Mouse (Mus musculus) cerebellum, postnatal 10 days (tissue): ENCODE results near the gene Hlcs.

Experiments used
- DNase-seq, 2 experiments: peaks; one replicate each; pipeline ENCODE4 v3.0.0; 2021; ENCODE audit warnings: mixed read lengths in 2 of 2

Gene Hlcs

GRCm38 (mm10) chr16:94201387-94201786, 112.0 kb downstream of the Hlcs start:
- DNase-seq: no peak

DNA sequence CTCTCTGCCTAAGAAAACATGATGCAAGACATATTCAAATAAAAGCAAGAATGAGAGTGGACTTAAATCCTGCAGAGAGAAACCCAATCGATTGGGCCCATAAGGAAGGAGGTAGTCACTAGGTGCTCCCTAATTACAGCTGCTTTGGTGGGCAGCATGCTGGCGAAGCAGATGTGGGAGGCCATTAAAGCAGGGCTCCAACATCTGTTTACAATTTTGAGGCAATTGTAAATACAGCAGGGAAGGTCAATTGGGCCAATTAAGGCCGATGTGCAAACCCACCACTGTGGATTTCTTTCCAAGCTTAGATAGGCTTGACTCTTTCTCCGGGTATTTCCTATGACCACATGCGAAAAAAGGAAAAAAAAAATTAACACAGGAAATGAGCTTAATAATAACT, 117.5 kb downstream of the Hlcs start:
- no peak for DNase-seq

DNA sequence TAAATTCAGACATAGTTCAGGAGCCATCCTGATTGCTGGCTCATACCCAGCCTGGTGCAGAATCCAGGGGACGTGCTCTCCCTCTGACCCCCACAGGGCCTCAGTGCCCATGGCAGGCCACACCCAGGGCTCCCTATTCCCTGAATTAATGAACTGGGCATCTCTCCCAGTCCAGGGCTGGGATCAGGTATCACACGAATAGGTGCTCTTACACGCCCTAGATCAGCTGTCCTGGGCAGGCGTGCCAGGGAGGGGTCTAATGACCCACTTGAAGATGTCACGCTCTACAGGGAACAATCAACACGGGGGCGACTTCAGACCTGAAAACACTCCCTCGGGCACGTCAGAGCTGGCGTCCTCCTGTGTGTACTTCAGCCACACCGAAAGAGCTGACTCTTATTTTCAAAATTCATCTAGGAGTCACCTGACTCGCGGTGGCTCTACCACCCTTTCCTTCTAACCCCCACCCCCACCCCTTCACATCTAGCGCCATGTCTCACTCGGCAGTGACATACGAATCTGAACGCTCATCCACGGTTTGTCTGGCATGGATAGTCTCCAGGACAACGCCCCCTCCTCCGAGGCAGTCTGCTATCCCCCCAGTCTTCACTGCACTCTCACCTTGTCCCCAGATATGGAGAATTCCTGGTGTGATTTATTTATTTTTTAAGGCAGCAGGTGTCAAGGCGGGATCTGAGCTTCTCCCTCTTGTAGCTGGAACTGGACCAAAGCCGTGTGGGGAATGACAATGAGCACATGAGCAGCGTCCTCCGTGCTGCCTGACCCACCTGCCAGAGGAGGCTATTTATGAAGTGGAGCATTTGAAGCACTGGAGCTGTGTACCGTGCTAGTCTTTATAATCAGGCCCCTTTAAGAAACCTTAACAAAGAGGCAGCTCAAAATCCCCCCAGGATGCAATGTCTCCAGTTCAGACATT, 121.7 kb downstream of the Hlcs start:
- DNase-seq: peak; percentile 49 to 59

DNA sequence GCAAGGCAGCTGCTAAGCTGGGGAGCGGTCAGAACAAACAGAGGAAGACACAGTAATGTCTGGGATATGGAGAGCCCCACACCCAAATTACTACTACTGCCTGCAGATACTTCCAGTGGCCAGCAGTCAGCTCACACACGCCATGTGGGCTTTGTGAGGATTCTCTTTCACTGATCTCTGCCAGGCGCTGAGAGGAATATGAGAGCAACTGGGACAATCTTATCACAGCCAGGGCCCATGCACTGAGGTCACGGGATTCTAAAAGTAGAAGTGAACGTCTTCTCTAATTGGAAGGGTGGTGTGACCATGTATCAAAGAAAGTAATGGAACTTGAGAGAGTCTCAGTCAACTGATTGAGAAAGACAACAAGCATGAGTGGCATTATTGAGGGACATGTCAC, 123.1 kb downstream of the Hlcs start:
- DNase-seq: no peak

GRCm38 (mm10) chr16:94186526-94186925, 126.8 kb downstream of the Hlcs start:
- no peak for DNase-seq

DNA sequence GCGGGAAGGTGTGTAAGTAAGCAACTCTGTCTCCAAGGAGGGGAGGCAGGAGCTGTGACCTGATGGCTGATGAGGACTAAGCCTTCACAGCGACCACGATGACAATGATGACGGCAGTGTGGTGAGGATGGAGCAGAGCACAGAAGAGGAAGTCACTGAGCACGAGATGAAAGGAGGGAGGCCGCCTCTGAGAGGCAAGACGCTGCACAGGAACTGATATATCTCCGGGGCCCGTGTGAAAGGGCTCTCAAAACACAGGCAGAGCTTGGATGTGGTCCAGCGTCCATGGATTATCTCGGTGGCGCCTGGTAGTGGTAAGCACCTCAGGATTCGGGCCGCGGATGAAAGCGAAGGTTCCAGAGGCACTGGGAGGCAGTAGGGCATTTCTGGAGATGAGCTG, 127.9 kb downstream of the Hlcs start:
- no peak for DNase-seq

- DNase-seq: no peak
Measured at GRCm38 (mm10) chr16:94180122-94180870, 133.1 kb downstream of the Hlcs start.

DNA sequence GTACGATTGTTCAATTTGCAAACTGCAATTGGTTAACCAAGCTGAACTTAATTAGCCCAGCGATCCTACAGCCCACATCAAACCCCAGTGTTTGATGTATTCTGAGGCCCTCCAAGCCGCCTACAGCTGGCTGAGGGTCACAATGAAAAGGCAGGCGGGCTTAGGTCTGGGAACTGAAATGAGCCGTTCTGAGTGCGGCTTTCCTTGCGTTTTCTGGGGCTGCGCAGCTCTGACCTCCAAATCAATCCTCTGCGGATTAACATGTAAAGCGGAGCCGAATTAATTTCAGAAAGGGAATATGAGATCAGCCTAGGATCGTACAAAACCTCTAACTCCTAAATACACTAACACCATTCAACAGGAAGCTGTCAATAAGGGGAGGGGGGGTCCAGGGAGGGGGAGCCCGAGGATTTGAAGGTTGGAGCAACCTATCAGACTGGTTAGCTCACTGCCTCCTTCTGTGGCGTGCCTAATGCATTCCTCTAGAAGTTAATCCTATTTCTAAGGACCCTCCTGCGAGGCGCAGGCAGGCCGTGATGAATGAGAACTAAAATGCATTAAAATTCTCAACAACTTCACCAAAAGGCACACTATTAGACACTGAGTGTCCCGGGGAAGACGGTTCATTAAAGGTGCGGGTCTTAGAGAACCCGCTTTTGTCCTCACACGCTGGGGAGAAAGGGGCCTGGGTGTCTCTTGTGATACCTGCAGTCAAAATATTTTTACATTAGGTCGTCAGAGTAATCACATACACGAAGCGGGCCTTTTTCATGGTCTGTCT, 133.8 kb downstream of the Hlcs start:
- no peak for DNase-seq

GRCm38 (mm10) chr16:94178441-94179220, 134.7 kb downstream of the Hlcs start:
- DNase-seq: peak; percentile 40 to 42

- DNase-seq: peak in 1 of 2 experiments; percentile 26
Measured at GRCm38 (mm10) chr16:94176997-94177857, 136.1 kb downstream of the Hlcs start.

GRCm38 (mm10) chr16:94175366-94175986, 137.9 kb downstream of the Hlcs start:
- no peak for DNase-seq

GRCm38 (mm10) chr16:94173361-94173760, 140.0 kb downstream of the Hlcs start:
- no peak for DNase-seq

DNA sequence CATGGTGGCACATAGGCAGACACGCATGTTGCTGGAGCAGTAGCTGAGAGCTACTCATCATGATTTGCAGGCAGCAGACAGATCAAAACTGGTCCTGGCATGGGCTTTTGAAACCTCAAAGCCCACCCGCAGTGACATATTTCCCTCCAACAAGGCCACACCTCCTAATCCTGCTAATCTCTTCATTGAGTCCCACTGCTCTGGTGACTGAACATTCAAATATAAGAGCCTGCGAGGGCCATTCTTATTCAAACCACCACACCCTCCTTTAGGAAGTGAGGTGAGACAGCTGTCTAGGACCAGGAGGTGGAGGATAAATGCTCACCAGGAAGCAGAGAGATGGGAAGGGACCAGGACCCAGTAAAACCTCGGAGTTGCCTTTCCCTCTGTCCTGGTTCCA, 143.2 kb downstream of the Hlcs start:
- peak in 1 of 2 experiments; percentile 28 for DNase-seq

DNA sequence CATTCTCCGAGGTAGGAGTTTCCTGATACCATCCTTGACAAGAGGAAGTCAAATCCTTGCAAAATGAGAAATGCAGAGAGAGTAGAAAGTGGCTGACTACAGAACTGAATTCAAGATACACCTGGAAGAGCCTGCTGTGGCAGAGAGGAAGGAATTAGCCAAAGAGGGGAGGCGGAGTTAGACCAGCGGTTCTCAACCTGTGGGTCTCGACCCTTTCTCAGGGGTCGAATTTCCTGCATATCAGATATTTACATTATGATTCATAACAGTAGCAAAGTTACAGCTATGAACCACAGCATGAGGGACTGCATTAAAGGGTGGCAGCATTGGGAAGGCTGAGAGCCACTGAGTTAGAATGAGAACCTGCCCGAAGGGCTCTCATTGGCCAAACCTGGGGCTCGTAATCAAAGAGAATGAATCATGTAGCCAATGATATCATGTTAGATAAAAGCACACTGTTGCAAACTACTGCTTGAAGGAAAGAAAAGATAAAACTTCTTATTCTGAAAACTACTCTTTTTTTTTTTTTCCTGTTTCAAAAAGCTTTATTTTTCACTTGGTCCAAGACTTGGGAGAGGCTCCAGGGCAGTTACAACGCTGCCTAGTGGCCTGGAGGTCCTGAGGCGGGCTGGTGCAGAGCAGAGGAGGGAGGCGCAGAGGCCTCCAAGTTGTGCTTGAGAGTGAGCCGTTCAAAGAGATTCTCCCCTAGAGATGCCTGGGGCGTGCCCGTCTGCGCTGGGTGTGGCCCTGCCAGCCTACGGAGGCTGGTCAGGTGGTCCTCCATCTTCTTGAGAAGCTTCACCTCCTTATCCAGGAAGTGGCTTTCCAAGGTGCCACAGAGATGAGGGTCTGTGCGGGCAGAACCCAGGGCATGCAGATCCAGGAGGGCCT, 144.5 kb downstream of the Hlcs start:
- DNase-seq: no peak

DNA sequence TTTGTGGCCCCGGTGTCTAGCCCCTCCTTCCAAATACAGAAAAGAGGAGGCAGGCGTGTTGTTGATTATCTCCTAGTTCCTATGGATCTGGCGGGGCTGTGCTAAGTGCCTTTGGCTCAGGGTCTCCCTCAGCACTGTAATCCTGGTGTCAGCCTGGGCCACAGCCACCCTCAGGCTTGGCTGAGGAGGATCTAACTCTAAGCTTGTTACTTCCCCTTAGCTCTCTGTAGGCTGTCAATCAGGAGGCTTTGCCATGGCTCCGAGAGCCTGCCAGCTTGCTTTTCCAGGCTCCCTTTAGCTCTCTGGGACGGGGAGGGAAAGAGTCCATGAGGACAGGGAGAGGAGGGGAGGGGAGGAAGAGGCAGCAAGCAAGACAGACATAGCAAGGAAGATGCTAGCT, 148.4 kb downstream of the Hlcs start:
- peak; percentile 26 to 43 for DNase-seq

DNA sequence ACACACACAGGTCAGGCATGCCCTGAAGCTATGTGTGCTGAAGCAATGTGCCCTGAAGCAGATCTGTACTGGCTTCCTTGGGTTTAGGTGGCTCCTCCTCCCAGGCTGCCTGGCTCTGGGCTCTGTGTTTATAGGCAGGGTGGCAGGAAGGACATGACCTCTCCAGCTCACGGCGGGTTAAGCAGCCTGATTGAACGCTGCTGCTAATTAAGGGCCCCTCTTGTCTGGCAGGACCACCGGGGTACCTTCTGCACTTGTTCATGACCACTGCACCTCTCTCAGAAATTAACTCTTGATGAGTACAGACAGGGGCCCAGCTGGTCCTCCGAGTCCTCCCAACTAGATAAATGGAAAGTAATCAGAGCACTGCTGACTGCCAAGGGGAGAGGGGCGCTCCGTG, 149.1 kb downstream of the Hlcs start:
- peak; percentile 39 to 51 for DNase-seq

DNA sequence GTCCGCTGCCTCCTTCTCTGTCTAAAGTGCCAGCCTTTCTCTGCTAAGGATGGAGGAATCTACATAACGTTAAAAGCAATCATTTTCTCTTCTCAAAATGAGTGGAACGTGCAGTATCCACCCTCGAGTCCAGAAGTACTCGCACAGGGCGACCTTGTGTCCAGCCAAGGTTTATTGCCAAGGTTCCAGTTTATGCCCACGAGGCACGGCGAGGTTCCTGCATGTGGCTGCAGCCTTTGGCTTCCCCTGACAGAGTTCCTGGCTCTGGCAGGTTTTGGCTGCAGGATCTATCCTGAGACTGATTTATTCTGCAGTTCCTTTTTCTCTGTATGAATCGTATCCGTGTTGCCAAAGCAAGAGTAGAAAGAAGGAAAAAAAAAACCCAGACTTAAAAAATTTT, 150.3 kb downstream of the Hlcs start:
- DNase-seq: peak; percentile 57 to 64

GRCm38 (mm10) chr16:94162000-94162399, 151.4 kb downstream of the Hlcs start:
- DNase-seq: no peak

DNA sequence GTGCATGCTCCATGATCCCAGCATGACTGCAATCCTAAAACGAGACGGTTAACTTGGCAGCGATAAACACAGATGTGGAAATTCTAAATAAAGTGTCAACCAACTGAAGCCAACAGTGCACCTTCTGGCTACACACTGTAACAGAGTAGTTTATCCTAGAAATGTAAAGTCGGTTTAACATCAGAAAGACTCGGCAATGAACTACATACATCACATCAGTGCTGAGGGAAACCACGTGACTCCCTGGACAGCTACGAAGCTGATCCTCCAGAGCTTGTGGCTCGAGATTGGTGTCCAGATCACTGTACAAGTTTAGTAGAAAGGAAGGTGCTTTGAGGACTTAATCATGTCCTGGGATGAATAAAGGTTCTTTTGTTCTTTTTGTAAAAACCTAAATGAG, 155.6 kb downstream of the Hlcs start:
- no peak for DNase-seq
